Mouse (Mus musculus) ovary, postnatal 36 days (tissue): Measurements from ENCODE around the gene Gad1.

Experiments
- DNase-seq: peaks from one replicate; pipeline ENCODE4 v3.0.0; 2022; ENCODE audit warnings: low spot score, mixed read lengths

Gad1 gene

DNA sequence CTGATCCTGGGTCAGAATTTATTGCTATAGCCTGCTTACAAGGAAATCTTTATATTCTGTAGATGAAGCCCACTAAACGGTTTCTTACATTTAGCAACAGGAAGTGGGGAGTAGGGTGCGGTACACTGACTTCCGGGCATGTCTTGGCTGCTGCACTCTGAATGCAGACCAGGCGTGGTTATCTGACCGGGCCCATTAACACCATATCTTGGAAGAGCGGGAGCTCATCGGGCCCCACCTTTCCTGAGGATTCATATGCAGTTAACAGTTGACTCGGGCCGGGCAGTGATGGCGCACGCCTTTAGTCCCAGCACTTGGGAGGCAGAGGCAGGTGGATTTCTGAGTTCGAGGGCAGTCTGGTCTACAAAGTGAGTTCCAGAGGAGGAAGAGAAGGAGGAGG, 75.5 kb downstream of the Gad1 start:
- DNase-seq, result no peak

DNA sequence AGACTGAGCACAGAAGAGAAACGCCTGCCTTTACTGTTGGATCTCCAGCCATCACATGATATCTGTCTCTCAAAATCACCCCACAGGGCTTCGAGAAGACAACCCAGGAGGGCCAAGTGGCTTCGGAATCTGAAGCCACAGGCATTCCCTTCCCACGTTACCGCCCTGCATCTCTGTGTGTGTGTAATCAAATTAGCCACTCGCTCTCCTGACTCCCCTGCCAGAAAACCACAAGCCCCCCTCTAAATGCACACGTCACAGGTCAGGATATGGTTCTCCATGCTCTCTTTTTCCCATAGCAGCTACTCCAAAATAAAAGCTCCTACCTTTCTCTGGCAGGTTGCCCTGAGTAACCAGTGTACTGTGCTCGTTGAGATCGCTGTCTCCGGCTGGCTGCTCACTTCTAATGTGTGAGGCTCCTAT, 76.5 kb downstream of the Gad1 start:
- no peak for DNase-seq

DNA sequence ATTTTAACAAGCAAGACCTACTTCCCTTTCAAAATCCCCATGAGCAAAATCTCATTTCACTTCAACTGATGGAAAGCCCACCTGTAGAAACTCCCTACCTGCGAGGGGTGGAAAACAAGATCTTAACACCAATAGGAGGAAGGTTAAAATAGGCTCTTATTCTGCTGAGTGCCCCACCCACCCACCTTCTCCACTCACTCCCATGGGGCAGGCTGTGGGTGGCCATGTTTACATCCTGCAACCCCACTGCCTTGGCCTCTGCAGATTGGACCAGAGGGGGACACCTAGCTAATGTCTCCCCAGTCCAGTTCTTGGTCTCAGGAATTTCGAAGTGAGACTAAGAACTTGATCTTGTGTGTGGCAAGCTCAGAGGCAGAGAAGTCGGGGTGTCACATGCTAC, 77.0 kb downstream of the Gad1 start:
- no peak for DNase-seq

DNA sequence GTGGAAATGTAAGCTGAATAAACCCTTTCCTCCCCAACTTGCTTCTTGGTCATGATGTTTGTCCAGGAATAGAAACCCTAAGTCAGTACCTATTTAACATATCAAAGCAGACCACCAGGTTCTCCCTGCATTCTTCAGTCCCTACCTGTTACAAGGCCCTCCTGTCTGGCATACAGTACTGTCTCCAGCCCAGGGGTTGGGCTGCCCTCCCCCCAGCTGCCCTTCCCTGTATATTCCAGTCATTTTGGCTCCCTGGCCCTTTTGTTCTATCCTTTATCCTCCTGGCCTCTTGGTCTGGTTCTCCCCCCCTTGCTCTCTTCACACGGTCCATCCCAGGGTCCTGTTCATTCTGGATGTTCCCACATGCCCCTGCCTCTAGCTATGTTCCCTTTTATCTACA, 78.4 kb downstream of the Gad1 start:
- DNase-seq, result no peak

DNA sequence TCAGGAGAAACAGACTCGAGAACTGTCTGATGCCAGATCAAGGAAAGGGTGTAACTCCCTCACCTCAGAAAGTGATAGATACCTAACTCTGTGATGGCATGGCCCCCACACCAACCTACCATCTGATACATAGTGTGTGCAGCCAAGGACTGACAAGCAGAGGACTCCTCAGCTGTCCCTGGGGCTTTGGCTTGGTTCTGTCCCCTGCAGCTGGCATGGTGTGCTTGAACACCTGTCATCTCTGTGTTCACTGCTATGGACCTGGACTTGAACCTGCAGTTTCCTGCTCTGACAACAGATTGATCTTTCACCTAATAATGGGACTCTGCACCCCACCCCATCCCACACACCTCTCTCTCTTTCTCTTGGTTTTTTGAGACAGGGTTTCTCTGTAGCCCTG, 79.5 kb downstream of the Gad1 start:
- DNase-seq, result no peak

DNA sequence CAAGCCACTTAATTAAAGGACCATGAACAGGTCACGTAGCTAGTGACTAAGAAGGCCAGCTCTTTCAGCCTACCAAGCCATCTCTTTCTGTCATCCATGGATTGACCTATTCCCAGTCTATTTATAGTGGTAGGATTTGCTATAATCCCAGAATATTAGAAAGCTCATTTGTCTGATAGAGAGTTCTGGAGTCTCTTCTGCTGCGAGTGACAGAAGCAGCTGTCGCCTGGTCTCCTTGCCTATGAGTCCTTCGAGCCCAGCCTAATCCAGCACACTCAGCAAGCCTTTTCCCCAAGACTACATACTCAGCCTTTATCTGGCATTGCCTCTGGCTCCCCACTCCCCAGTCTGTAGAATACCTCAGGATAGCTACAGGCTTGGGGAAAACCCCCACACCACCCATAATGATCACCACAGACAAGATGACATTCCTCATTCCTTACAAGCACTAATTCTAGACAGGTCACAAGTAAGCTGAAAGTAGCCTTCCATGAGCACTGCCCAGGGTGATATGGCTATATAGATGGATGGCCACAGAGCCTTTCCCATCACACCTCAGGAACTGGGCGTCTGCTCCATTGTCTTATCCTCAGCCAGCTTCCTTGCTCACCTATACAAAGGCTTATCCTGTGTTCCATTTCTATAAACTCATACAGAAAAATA, 81.3 kb downstream of the Gad1 start:
- no peak for DNase-seq

DNA sequence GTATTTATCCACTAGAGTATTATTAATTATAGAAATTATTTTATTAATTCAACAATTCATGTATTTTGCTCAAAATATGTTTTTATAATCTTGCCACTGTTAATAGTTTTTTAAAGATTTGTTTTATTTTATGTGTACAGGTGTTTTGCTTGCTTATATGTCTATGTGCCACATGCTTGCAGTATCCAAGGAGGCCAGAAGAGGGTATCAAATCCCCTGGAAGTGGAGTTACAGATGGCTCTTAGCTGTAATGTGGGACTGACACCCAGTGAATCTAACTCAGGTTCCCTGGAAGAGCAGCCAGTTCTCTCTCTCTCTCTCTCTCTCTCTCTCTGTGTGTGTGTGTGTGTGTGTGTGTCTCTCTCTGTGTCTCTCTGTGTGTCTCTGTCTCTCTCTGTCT, 88.1 kb downstream of the Gad1 start:
- no peak for DNase-seq

DNA sequence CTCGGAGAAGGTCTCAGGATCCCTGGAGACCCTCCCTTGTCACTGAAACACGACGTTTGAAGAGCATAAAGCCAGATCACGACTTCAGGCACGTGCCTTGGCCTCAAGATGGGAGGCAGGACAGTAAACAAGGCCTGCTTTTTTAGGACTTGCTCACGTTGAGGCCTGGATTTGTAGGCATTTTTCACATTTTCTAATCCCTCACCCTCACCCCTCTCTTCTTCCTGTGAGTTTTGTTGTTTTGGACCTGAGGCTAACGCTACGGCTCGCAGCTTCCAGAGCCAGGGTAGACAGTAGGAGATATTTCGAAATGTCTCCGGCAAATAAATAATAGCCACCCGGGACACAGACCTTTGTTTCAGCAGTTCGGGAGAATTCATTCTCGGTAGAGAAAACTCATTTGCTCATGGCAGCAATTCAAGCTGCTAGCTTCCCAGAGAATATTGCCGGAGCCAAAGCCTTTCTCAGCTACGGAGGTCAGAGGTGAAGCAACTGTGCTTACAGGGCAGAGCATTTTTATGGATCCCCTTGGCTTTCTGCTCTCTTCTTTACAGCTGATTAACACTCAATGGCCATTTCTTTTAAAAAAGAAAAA, 90.2 kb downstream of the Gad1 start:
- no peak for DNase-seq

DNA sequence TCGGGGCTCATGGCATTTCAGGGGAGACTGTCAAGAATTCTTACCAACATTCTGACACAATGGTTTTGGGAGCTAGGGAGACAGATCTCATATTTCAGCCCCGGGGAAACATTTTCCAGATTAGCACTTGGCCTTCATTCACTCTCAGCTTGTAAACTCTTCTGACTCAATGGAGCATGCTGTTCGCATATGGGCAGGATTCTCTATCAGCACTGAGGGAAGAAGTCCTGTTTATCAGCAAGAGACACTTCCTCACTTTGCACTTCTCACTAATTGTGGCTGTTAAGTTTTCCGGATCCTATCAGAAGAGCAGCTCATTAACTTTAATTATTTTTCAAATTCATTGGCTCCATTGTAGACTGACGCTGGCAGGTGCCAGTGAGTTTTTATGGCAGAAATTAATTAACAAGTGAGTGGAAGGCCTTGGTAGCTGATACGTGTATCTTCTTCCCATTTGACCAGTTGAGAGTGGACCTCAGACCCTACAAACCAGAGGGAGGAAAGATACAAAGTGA, 92.5 kb downstream of the Gad1 start:
- no peak for DNase-seq

DNA sequence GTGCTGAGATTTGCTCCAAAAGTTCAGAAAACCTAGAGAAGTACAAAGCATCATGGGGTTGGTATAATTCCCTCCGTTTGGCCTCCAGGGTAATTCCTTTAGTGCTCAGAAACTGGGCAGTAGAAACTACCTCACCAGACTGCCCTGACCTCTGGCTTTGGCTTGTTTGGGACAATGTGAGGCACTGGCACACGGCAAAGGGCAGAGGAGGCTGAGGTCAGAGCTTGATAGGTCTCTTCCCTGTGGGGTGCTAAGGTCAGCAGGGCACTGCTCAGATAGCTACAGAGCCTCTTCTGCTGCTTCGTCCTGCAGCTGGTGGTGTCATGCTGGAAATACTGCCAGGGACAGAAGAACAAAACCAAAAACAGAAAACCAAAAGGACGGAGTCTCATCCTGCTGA, 94.8 kb downstream of the Gad1 start:
- no peak for DNase-seq

DNA sequence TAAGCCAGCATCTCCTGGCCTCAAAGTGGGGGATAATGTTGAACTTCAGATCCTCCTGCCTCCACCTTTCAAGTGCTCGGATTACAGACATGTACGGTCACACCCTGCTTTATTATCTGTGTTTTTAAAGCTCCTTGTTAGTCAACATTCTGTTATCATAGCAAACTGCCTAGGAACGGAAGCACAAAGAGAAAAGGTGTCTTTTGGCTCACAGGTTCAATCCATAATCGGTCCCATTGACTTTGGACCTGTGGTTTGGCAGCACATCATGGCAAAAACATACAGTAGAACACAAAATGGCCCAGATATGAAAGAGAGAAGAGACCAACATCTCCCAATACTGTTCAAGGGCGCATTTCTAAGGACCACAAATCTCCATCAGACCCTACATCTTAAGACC, 95.4 kb downstream of the Gad1 start:
- no peak for DNase-seq

DNA sequence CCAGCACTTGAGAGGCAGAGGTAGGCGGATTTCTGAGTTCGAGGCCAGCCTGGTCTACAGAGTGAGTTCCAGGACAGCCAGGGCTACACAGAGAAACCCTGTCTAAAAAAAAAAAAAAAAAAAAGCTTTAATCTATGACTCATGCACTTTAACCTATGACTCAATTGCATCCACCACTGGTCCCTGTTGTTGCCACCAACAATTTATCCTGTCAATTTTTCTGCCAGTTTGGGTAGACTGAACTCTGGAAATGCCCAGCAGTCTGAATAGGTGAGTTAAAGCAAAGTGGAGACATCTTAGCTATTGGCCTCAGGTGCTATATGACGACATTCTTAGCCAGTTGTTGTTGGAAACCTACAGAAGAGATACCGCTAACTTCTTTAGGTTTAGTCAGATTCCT, 96.6 kb downstream of the Gad1 start:
- DNase-seq, result no peak
